Mouse (Mus musculus): Measurements from ENCODE around the gene Gfm1.

Gene Gfm1

GRCm38 (mm10) chr3:67496310-67496709, 66.4 kb downstream of the Gfm1 start:
- no peak for DNase-seq (ENCODE audit: low spot score)

DNA sequence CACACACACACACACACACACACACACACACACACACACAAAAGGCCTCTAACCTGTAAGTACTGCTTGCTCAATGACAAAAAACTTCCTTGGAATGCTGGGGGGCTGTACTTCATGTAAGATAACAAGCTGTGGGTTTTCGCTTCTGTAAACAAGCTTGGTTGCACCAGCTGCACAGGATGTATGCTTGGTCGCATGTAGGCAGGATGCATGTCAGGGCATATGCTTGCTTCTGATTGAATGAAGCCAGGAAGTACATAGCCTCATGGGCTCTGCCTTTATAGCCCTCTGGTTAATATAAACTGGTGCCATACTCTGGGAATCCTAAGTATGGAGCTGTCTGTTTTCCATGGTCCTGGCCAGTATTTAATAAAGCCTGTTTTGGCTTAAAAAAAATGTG, 68.1 kb downstream of the Gfm1 start:
- no peak for DNase-seq (ENCODE audit: low spot score)

DNA sequence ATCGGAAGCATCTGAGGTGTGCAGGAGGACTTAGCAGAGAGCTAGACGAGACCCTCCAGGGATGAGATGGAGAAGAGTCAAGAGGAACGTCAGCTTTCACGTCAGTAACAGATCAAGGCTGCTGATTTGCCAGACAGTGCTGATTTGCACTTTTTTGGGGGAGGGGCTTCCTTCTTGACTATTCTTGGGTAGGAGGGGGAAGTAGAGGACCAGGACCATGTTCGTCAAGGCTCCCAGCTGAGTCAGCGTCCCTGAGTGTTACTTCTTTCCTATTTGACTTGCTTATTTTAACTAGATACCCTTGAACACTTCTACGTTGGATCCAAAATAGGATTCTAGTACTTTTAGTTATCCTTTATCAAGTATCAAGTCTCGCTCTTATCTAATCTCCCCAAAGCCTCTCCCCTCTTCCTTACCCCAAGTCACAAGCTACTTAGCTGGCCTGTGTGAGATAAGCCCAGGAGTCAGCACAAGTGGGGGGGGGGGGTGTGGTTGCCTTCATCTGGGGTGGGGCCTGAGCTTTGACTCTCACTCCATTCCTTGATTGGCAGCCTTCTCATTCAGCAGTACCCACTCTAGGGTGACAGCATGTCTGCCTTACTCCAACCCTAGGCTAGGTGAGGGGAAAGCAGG, 69.0 kb downstream of the Gfm1 start:
- DNase-seq (ENCODE audit: low spot score), result no peak

DNA sequence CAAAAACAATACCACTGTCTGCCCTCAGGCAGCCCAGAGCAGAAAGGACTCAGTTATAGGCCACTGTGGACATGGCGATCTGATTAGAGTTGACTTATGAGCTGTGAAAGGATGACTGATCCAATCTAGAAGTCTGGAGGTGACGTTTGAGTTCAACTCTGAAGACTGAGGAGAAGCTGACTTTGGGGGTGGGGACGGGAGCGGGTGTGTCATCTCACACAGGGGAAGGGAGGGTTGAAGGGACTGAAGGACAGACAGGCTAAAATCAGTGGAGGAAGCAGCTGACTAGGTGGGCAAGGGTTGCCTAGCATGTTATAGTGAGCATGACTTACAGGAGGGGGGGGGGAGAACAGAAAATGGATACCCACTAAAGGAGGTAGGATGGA, 69.5 kb downstream of the Gfm1 start:
- no peak for DNase-seq (ENCODE audit: low spot score)

DNA sequence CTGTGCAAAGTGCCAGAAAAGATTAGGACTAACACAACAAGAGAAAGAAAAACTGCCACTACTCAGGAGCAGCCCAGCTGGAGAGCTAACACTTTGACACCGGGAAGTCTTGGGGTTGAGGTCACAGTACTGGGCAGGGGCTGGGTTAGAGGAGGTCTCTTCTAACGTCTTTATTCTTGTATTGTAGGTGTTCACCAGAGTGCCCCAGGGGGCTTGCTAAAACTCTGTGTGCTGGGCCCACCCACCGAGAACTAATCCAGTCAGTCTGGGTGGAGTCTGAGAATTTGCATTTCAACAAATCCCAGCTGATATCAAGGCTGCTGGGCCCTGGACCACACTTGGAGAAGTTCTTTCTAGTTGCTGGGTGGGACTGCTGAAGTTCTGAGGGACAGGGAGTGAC, 74.0 kb downstream of the Gfm1 start:
- no peak for DNase-seq (ENCODE audit: low spot score)

DNA sequence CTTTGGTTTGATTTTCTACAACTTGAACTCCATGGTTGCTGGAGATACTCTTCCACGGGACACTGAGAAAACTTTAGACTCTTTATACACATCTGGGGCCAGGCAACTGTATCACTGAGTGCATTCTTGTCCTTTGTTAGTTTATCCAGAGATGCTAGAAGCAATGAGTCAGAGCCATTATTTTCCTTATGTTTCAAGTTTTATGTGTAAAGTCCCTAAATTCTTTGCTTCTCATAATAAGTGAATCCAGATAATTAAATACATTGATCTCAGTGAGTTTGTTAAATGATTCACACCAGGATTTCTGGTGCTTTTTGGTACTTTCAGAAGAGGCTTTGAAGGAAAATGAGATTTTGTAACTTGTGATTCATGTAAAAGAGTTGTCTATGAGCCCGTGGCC, 75.4 kb downstream of the Gfm1 start:
- DNase-seq (ENCODE audit: low spot score), result no peak

DNA sequence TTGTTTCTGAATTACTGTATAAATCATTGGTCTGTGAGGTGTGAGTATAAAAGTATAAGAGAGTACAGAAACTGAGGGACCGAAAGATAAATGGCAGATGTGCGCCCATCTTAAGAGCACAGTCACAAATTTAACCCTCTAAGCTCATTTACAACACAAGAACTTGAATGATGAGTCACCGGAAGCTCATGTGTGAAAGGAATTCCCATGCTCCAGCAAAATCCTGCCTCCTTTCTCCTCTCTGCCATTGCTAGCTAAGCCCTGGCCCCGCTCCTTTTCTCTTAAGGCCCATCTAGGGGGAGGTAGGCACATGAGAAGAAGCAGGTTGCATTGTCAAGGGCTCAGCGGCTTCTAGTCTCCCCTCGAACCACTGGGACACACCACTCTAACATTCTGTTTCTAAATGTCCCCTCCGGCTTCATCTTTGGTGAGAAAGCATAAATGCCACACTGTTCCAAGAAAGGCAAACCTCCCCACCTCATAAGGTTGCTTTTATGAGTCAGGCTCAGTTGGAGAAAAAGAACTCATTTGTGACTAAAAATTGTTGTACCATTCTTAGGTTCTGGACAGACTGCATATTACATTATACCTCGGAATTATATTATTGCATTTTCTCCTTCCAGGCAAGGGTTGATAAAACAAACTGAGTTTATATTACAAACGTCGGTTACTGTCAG, 78.5 kb downstream of the Gfm1 start:
- DNase-seq (ENCODE audit: low spot score), result no peak

DNA sequence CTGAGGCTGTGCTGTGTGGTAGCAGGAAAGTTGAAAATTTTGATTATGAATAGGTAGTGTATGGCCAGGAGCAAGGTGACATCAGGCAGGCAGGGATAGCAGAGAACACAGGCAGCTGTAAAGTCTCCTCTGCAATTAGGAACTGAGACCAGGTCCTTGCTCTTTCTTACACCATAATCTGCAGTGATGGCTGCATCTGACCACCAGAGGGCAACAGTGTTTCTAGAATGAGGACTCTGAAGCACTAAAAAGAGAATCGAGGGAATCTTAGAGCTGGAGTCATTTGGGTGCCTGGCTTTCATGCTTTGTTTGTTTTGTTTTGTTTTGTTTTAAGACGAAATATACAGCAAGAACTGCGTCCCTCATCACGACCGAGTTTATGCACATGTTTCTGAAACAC, 82.9 kb downstream of the Gfm1 start:
- DNase-seq (ENCODE audit: low spot score), result peak; percentile 14

- no peak for DNase-seq (ENCODE audit: low spot score)
Observed at GRCm38 (mm10) chr3:67514801-67515273, 84.9 kb downstream of the Gfm1 start.

- no peak for DNase-seq (ENCODE audit: low spot score)
Observed at GRCm38 (mm10) chr3:67515274-67515801, 85.4 kb downstream of the Gfm1 start, which contains the start of gene Rarres1. Gene Rarres1, minus strand, starts transcription at chr3:67515523.

DNA sequence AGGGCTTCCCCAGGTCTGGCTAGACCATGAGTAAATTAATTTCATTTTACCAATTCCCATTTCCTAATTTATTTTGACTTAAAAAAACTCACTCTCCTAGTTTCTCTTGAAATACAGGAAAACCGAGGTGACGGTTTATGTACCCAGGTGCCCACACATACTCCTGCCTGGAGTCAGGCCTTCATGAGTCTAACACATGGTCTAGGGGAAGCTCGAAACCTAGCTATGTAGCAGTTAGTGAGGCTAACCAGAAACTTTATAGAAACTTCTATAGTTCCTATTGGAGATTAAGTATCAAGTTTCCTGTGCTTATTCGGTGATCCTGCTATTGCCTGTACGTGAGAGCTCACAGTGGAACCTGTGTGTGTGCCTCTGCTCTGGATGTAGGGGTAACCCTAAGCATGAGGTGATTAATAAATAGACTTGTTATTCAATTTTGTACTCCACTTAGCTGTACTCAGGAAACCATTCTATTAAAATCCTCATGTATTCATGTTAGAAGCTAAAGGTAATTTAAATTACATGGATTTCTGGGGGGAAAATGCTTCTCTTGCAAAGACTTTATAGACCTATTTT, 90.8 kb downstream of the Gfm1 start:
- no peak for DNase-seq (ENCODE audit: low spot score)

DNA sequence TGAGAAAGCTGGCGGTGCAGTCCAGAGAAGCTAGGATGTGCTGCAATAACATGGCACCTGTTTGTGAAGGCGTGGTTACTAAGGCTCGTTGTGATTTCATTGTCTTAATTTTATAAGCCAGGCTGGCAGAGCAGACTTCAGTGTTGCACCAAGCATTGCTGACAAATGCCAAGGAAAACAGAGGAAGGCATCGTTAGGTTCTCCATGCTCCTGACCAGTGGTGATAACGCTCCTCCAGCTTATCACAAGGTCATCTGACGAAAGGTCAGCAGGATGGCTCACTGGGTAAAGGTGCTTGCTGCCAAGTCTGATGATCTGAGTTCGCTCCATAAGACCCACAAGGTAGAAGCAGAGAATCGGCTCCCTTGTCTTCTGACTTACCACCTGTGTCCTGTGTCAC, 92.8 kb downstream of the Gfm1 start:
- DNase-seq (ENCODE audit: low spot score), result no peak

GRCm38 (mm10) chr3:67524768-67525167, 94.9 kb downstream of the Gfm1 start:
- DNase-seq (ENCODE audit: low spot score), result no peak

Measured in ovary, postnatal 10 days (tissue).